Mouse (Mus musculus): ENCODE measurements at regions not wholly inside any gene's neighbourhood (a gene's known extent, or its start where the extent isn't known, plus 50 kb on each side); places are given as distances from the start of the nearest gene placed in this dataset.

GRCm38 (mm10) chr5:75518213-75518612, 56.5 kb upstream of the Kit start:
- TF ChIP-seq CTCF (conservative IDR thresholded peaks at IDR 0.05; ENCODE audit: low read length) (no peak), NANOG (IDR thresholded peaks at IDR 0.05; ENCODE audit: borderline replicate concordance, low read length) (0 out of 2 replicates have a peak, but pooled peaks have one; percentile 12), POU5F1 (IDR thresholded peaks at IDR 0.05; ENCODE audit: borderline replicate concordance, low read length) (no peak)

All from E14TG2a.4 (cell line).